Mouse (Mus musculus) left cerebral cortex, adult 18-20 months (tissue): ENCODE data around the gene Kif19a. TPM values are rescaled to one million over a fixed set of nuclear protein-coding genes. Genes with fewer than 3 reads are reported as not detected.

Experiments
- DNase-seq, 2 experiments: peaks; one replicate each; pipeline ENCODE4 v3.0.0; 2021 to 2022; ENCODE audit warnings: low spot score in 2 of 2, mixed read lengths in 1 of 2
- long read RNA-seq, 2 experiments: library from polyadenylated mRNA; stranded (forward); transcript quantifications; one replicate each; pipeline ENCODE4 v2.0.0; 2021
- total RNA-seq, 2 experiments: library from RNA; stranded (reverse); gene quantifications; 2 replicates each; pipeline ENCODE4 v1.2.3; 2021

Gene Kif19a
- 1 to 10 TPM; 1.7 to 2.6 TPM for total RNA-seq
- long read RNA-seq, experiment 1, partial matches to known transcripts: 1 of 1 reads
- long read RNA-seq, experiment 1, other reads (novel, unspliced or antisense): 0 of 1 reads
- long read RNA-seq, experiment 2, partial matches to known transcripts: 1 of 1 reads
- long read RNA-seq, experiment 2, other reads (novel, unspliced or antisense): 0 of 1 reads

GRCm38 (mm10) chr11:114764820-114765818 lies at the start of gene Kif19a:
Kif19a (plus strand) TSS chr11:114765388.
- peak in 1 of 2 experiments; percentile 15 for DNase-seq

GRCm38 (mm10) chr11:114715531-114715930 lies 49.7 kb upstream of the Kif19a start:
- no peak for DNase-seq

- DNase-seq: no peak
Observed at GRCm38 (mm10) chr11:114720535-114720934, 44.7 kb upstream of the Kif19a start.

GRCm38 (mm10) chr11:114722438-114722837 lies 42.8 kb upstream of the Kif19a start:
- no peak for DNase-seq

- DNase-seq: no peak
Observed at GRCm38 (mm10) chr11:114723030-114723429, 42.2 kb upstream of the Kif19a start.

- peak; percentile 61 to 76 for DNase-seq
Observed at GRCm38 (mm10) chr11:114724787-114725590, 40.2 kb upstream of the Kif19a start.

- peak; percentile 63 to 78 for DNase-seq
Observed at GRCm38 (mm10) chr11:114726965-114727825, 38.0 kb upstream of the Kif19a start, which contains the start of gene Dnaic2. Dnaic2 (plus strand) TSS chr11:114727408.

- DNase-seq: no peak
Observed at GRCm38 (mm10) chr11:114727826-114728186, 37.4 kb upstream of the Kif19a start.

- no peak for DNase-seq
Observed at GRCm38 (mm10) chr11:114728333-114728732, 36.9 kb upstream of the Kif19a start.

GRCm38 (mm10) chr11:114729832-114730363 lies 35.3 kb upstream of the Kif19a start:
- DNase-seq: no peak

- no peak for DNase-seq
Observed at GRCm38 (mm10) chr11:114731711-114732110, 33.5 kb upstream of the Kif19a start.

GRCm38 (mm10) chr11:114732890-114733289 lies 32.3 kb upstream of the Kif19a start:
- DNase-seq: no peak

- DNase-seq: no peak
Observed at GRCm38 (mm10) chr11:114736111-114736510, 29.1 kb upstream of the Kif19a start.

- peak; percentile 42 to 78 for DNase-seq
Observed at GRCm38 (mm10) chr11:114736913-114737624, 28.1 kb upstream of the Kif19a start.

- DNase-seq: no peak
Observed at GRCm38 (mm10) chr11:114740598-114740997, 24.6 kb upstream of the Kif19a start.

- DNase-seq: no peak
Observed at GRCm38 (mm10) chr11:114741451-114741850, 23.7 kb upstream of the Kif19a start.

GRCm38 (mm10) chr11:114745134-114745533 lies 20.1 kb upstream of the Kif19a start:
- peak; percentile 91 to 98 for DNase-seq

GRCm38 (mm10) chr11:114747564-114748138 lies 17.5 kb upstream of the Kif19a start:
- no peak for DNase-seq

- no peak for DNase-seq
Observed at GRCm38 (mm10) chr11:114769911-114770310, 4.7 kb downstream of the Kif19a start.
